Mouse (Mus musculus) midbrain, embryonic 15.5 days (tissue): ENCODE data around the gene Necap2. TPM values are rescaled to one million over a fixed set of nuclear protein-coding genes. Genes with fewer than 3 reads are reported as not detected.
A peak's percentile ranks its signal among the peaks of the same experiment; 100 is the strongest.

Source experiments
- ATAC-seq: fragments of 200-750 bp; cut with Nextera tagmentation; replicated peaks from 2 replicates; pipeline ENCODE4 v1.8.0; 2017; ENCODE audit warnings: moderate TSS enrichment
- H3K27ac ChIP-seq: fragments of 300-500 bp; sonication (generic); 2 replicates; pipeline ENCODE4 v1.5.1; 2015; ENCODE audit warnings: mild to moderate bottlenecking, inconsistent platforms
- H3K27me3 ChIP-seq: fragments of 300-500 bp; sonication (generic); replicated peaks from 2 replicates; pipeline ENCODE4 v1.6.1; 2015; ENCODE audit warnings: inconsistent platforms
- H3K36me3 ChIP-seq: fragments of 300-500 bp; sonication (generic); replicated peaks from 2 replicates; pipeline ENCODE4 v1.6.1; 2015; ENCODE audit warnings: inconsistent platforms
- H3K4me1 ChIP-seq: fragments of 300-500 bp; sonication (generic); 2 replicates; pipeline ENCODE4 v1.6.1; 2015; ENCODE audit warnings: inconsistent platforms
- H3K4me2 ChIP-seq: fragments of 300-500 bp; sonication (generic); 2 replicates; pipeline ENCODE4 v1.6.1; 2015; ENCODE audit warnings: inconsistent platforms, mild to moderate bottlenecking, moderate library complexity
- H3K4me3 ChIP-seq: fragments of 300-500 bp; sonication (generic); 2 replicates; pipeline ENCODE4 v1.5.1; 2015; ENCODE audit warnings: mild to moderate bottlenecking, inconsistent platforms
- H3K9ac ChIP-seq: fragments of 300-500 bp; sonication (generic); 2 replicates; pipeline ENCODE4 v1.6.1; 2015; ENCODE audit warnings: mild to moderate bottlenecking, inconsistent platforms
- H3K9me3 ChIP-seq: fragments of 300-500 bp; sonication (generic); 2 replicates; pipeline ENCODE4 v1.6.1; 2016; ENCODE audit warnings: inconsistent platforms
- WGBS: fragments of 180-500 bp; shearing (Covaris S2); methylation state at CpG from one replicate; pipeline ENCODE4 v1.1.7; 2015; ENCODE audit warnings: mixed read lengths; 5-methylcytosine and 5-hydroxymethylcytosine counted together
- polyA plus RNA-seq: library from polyadenylated mRNA; unstranded; fragments of >200 nt; fragmentation: Nextera tagmentation; extraction: Ambion mirVana; gene quantifications from 2 replicates; pipeline ENCODE4 v1.2.1, GENCODE M21; 2015

Gene Necap2
- polyA plus RNA-seq, 1 experiment from 2014 or later, result 56.0 TPM

- peak overlapping the region; percentile 86 for H3K27ac ChIP-seq
- H3K27me3 ChIP-seq, result no peaks in the 10 kb centered on the region
- H3K4me2 ChIP-seq, result no peak overlapping the region
- H3K4me3 ChIP-seq, result no peak overlapping the region
- peak; percentile 65 for ATAC-seq
- H3K36me3 ChIP-seq, result peaks cover 14% of the 10 kb centered on the region; the same call in 1 of the 2 replicates
- H3K9ac ChIP-seq, result no peak overlapping the region
- no peaks in the 10 kb centered on the region for H3K9me3 ChIP-seq
- WGBS, result 18% methylated on average over 14 of the region's 14 CpGs
- peaks cover 30% of the 10 kb centered on the region for H3K4me1 ChIP-seq
These were observed 57.1 kb downstream of the Necap2 start for GRCm38 (mm10) chr4:141020811-141021613.

- WGBS, result 82% methylated on average over 17 of the region's 17 CpGs
- Histone ChIP-seq H3K36me3 (peaks cover 19% of the 10 kb centered on the region; the same call in 1 of the 2 replicates), H3K9ac (no peak overlapping the region)
These were observed 57.9 kb downstream of the Necap2 start for GRCm38 (mm10) chr4:141020220-141020619.

GRCm38 (mm10) chr4:141017657-141018436, 60.3 kb downstream of the Necap2 start:
- Histone ChIP-seq H3K4me1 (peaks cover 45% of the 10 kb centered on the region), H3K9ac (no peak overlapping the region), H3K4me2 (no peak overlapping the region), H3K27me3 (no peaks in the 10 kb centered on the region), H3K36me3 (peaks cover 26% of the 10 kb centered on the region; the same call in 1 of the 2 replicates), H3K27ac (no peak overlapping the region), H3K9me3 (no peaks in the 10 kb centered on the region), H3K4me3 (no peak overlapping the region)
- ATAC-seq, result no peak
- 85% methylated on average over 29 of the region's 29 CpGs for WGBS

More at GRCm38 (mm10) chr4:141020220-141020619, 57.9 kb downstream of the Necap2 start:
- Histone ChIP-seq H3K4me2 (no peak overlapping the region), H3K9me3 (no peaks in the 10 kb centered on the region), H3K4me3 (no peak overlapping the region), H3K27me3 (no peaks in the 10 kb centered on the region), H3K27ac (peak overlapping the region; percentile 86), H3K4me1 (peaks cover 30% of the 10 kb centered on the region)
- no peak for ATAC-seq

Other genes with a start within 250 kb of the Necap2 start
- gene Padi1, start 232.6 kb downstream of the Necap2 start, polyA plus RNA-seq, result 0.04 TPM in 1 of 2 replicates, not detected in the other
- gene Padi2, start 172.0 kb downstream of the Necap2 start, polyA plus RNA-seq, result 1.2 and 1.4 TPM in 2 replicates
- gene Sdhb, start 117.2 kb downstream of the Necap2 start, polyA plus RNA-seq, result 442 and 447 TPM in 2 replicates
- 189 and 193 TPM in 2 replicates for gene Atp13a2, start 91.5 kb downstream of the Necap2 start, polyA plus RNA-seq
- 153 and 181 TPM in 2 replicates for gene Mfap2, start 67.9 kb downstream of the Necap2 start, polyA plus RNA-seq
- gene Crocc, start 17.8 kb downstream of the Necap2 start, polyA plus RNA-seq, result 7.0 and 8.9 TPM in 2 replicates
- gene Spata21, start 10.0 kb upstream of the Necap2 start, polyA plus RNA-seq, result 0.27 and 0.87 TPM in 2 replicates
- 24.4 and 26.0 TPM in 2 replicates for gene Szrd1, start 61.4 kb upstream of the Necap2 start, polyA plus RNA-seq
- 28.5 and 30.0 TPM in 2 replicates for gene Fbxo42, start 69.6 kb upstream of the Necap2 start, polyA plus RNA-seq
- 8.7 and 9.9 TPM in 2 replicates for gene Rsg1, start 135.6 kb upstream of the Necap2 start, polyA plus RNA-seq
- 1.0 and 1.7 TPM in 2 replicates for gene Arhgef19, start 161.1 kb upstream of the Necap2 start, polyA plus RNA-seq
- gene Epha2, start 222.9 kb upstream of the Necap2 start, polyA plus RNA-seq, result 1.6 and 1.7 TPM in 2 replicates